Mouse (Mus musculus): ENCODE results near the gene Rflnb.

- TF ChIP-seq CTCF (conservative IDR thresholded peaks at IDR 0.05; ENCODE audit: low read length), result no peak
- no peak for TF ChIP-seq NANOG (IDR thresholded peaks at IDR 0.05; ENCODE audit: borderline replicate concordance, low read length)
Observed at GRCm38 (mm10) chr11:76025080-76025583, 2.5 kb downstream of the Rflnb start.
